28 mouse cellular contexts compared by ENCODE assay signal in the genomic region with DNA sequence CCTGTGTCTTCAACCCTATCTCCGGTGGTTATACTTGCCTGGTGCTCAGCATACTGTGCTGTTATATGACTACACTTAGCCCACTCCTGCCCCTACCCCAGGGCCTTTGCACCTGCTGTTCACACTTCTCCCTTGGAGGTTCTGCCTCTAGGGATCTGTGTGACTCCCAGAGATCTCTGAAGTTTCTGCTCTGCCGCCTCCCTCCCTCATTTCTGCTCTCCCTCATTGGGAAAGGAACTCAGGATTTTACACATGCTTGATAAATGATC. TPM values are rescaled to one million over a fixed set of nuclear protein-coding genes. Genes with fewer than 3 reads are reported as not detected.
DNase-seq lines count a peak whose midpoint lies in the region; ATAC-seq lines count a peak whose summit lies in the region.
"Had no signal": no experiment of that assay in that cellular context is flagged by ENCODE, and none has a peak within 500 bp of the region (broad histone marks: within the 10 kb centered on the region; RNA-seq: fewer than 3 reads in every experiment).

No protein-coding gene starts in this region.

- no peak overlapping the region for H3K4me2 ChIP-seq in kidney, embryonic 15.5 days
- no peak overlapping the region for H3K4me2 ChIP-seq in kidney, embryonic 14.5 days (replicated peaks; ENCODE audit: low read depth, low read length)
- H3K4me2 ChIP-seq: embryonic facial prominence, embryonic 12.5 days; heart, embryonic 13.5 days; hindbrain, embryonic 14.5 days; stomach, embryonic 15.5 days had no signal

- no peaks in the 10 kb centered on the region for H3K36me3 ChIP-seq in kidney, embryonic 15.5 days
- H3K36me3 ChIP-seq in kidney, embryonic 14.5 days (ENCODE audit: control insufficient read depth, insufficient read depth, low read length) = no peaks in the 10 kb centered on the region
- H3K36me3 ChIP-seq in limb, embryonic 10.5 days = no peaks in the 10 kb centered on the region
- H3K36me3 ChIP-seq: embryonic facial prominence, embryonic 12.5 days; heart, embryonic 13.5 days; midbrain, embryonic 10.5 days; stomach, embryonic 15.5 days had no signal

- no peak overlapping the region for H3K9ac ChIP-seq in kidney, embryonic 15.5 days
- no peak overlapping the region for H3K9ac ChIP-seq in kidney, embryonic 14.5 days (ENCODE audit: low read depth, low read length)
- H3K9ac ChIP-seq: embryonic facial prominence, embryonic 12.5 days; heart, embryonic 13.5 days; hindbrain, embryonic 14.5 days; stomach, embryonic 15.5 days had no signal

- no peaks in the 10 kb centered on the region for H3K27me3 ChIP-seq in kidney, embryonic 15.5 days
- H3K27me3 ChIP-seq in kidney, embryonic 14.5 days (ENCODE audit: control insufficient read depth, insufficient read depth, low read length) = no peaks in the 10 kb centered on the region
- no peaks in the 10 kb centered on the region for H3K27me3 ChIP-seq in limb, embryonic 10.5 days (ENCODE audit: low read depth, poor library complexity, severe bottlenecking)
- H3K27me3 ChIP-seq: embryonic facial prominence, embryonic 12.5 days; heart, embryonic 13.5 days; Patski; stomach, embryonic 15.5 days had no signal

- no peak overlapping the region for H3K4me3 ChIP-seq in kidney, embryonic 15.5 days (replicated peaks)
- H3K4me3 ChIP-seq in kidney, embryonic 14.5 days (ENCODE audit: low read length) = no peak overlapping the region
- no peak overlapping the region for H3K4me3 ChIP-seq in limb, embryonic 10.5 days
- H3K4me3 ChIP-seq: embryonic facial prominence, embryonic 12.5 days; erythroblast, embryonic 14.5 days; heart, embryonic 13.5 days; midbrain, embryonic 10.5 days; stomach, embryonic 15.5 days had no signal

- DNase-seq in spleen, postnatal 36 days (ENCODE audit: low spot score in 2 of 2) = peak; percentile 68
- DNase-seq in spleen, postnatal 4 days (ENCODE audit: low spot score in 2 of 2) = no peak
- no peak for DNase-seq in limb, embryonic 10.5 days (ENCODE audit: low spot score)
- no peak for DNase-seq in B cell, adult 2 months
- no peak for DNase-seq in MN1 (ENCODE audit: low spot score)
- DNase-seq in thymus, postnatal 4 days = no peak
- DNase-seq: adrenal gland, adult 2 months; cerebellum, adult 11-12 months; cerebellum, postnatal 14 days; gastrocnemius, postnatal 25 days; heart, adult 18-20 months; heart, postnatal 14 days; kidney, adult 2 months; right cerebral cortex, adult 18-20 months; right cerebral cortex, postnatal 4 days; thymus, postnatal 25 days had no signal

- H3K27ac ChIP-seq in kidney, embryonic 15.5 days = peak overlapping the region; percentile 94
- no peak overlapping the region for H3K27ac ChIP-seq in kidney, embryonic 14.5 days (ENCODE audit: low read depth, low read length)
- peak overlapping the region; percentile 90 for H3K27ac ChIP-seq in limb, embryonic 10.5 days
- H3K27ac ChIP-seq: heart, embryonic 13.5 days; hindbrain, embryonic 14.5 days; stomach, embryonic 15.5 days had no signal

- no peaks in the 10 kb centered on the region for H3K9me3 ChIP-seq in kidney, embryonic 15.5 days (replicated peaks)
- H3K9me3 ChIP-seq in kidney, embryonic 14.5 days (ENCODE audit: control insufficient read depth, low read length) = no peaks in the 10 kb centered on the region
- no peaks in the 10 kb centered on the region for H3K9me3 ChIP-seq in limb, embryonic 10.5 days (replicated peaks)
- H3K9me3 ChIP-seq: embryonic facial prominence, embryonic 12.5 days; heart, embryonic 13.5 days; midbrain, embryonic 10.5 days; stomach, embryonic 15.5 days had no signal

- H3K4me1 ChIP-seq in kidney, embryonic 15.5 days = peaks cover 61% of the 10 kb centered on the region
- peaks cover 36% of the 10 kb centered on the region for H3K4me1 ChIP-seq in kidney, embryonic 14.5 days (ENCODE audit: control insufficient read depth, insufficient read depth, low read length)
- H3K4me1 ChIP-seq in limb, embryonic 10.5 days = peaks cover 61% of the 10 kb centered on the region

- no peak for ATAC-seq in kidney, embryonic 15.5 days (replicated peaks; ENCODE audit: low FRiP score)
- no peak for ATAC-seq in kidney, embryonic 14.5 days (ENCODE audit: low FRiP score, low TSS enrichment)
- ATAC-seq: forebrain, embryonic 14.5 days; inflammation-experienced regulatory T-cells, adult 6 months; lung, postnatal 0 days had no signal

- WGBS in kidney, embryonic 15.5 days = 85% methylated on average over 2 of the region's 2 CpGs
- 90% methylated on average over 2 of the region's 2 CpGs for WGBS in kidney, embryonic 14.5 days
- WGBS in limb, embryonic 10.5 days = 86% methylated on average over 2 of the region's 2 CpGs

RNA-seq across cellular contexts. Expression of a gene that starts 12.9 kb away (rescaled TPM):
- polyA plus RNA-seq in kidney, embryonic 15.5 days (2015; fragmentation: Nextera tagmentation; extraction: Ambion mirVana) = 7.1 and 8.5 TPM in 2 replicates
- 11.1 and 16.0 TPM in 2 replicates for polyA plus RNA-seq in kidney, embryonic 14.5 days (2014; fragmentation: Nextera tagmentation; extraction: Ambion mirVana)
- polyA plus RNA-seq in limb, embryonic 10.5 days (2016; fragmentation: Nextera tagmentation; extraction: Ambion mirVana) = 3.7 and 4.6 TPM in 2 replicates

RNA-seq across cellular contexts. Expression of a gene that starts 15.4 kb away (rescaled TPM):
- 7.4 and 8.3 TPM in 2 replicates for polyA plus RNA-seq in kidney, embryonic 15.5 days (2015; fragmentation: Nextera tagmentation; extraction: Ambion mirVana)
- 5.3 and 9.9 TPM in 2 replicates for polyA plus RNA-seq in kidney, embryonic 14.5 days (2014; fragmentation: Nextera tagmentation; extraction: Ambion mirVana)
- polyA plus RNA-seq in limb, embryonic 10.5 days (2016; fragmentation: Nextera tagmentation; extraction: Ambion mirVana) = 4.3 and 4.8 TPM in 2 replicates

Comparison
In these comparisons a context has a peak if more than half of its experiments do, and no peak if none do; other contexts are left out.
1. DNase-seq: peak in spleen, postnatal 36 days (2 of 2); none in spleen, postnatal 4 days (0 of 2), limb, embryonic 10.5 days (single experiment), B cell, adult 2 months (0 of 2), MN1 (single experiment) and thymus, postnatal 4 days (single experiment).